Mouse (Mus musculus): ENCODE data around the gene Cel.

- no peak for TF ChIP-seq RCOR1 (conservative IDR thresholded peaks at IDR 0.05; ENCODE audit: low read depth, low read length)
- no peak for TF ChIP-seq TCF12 (IDR thresholded peaks at IDR 0.05; ENCODE audit: low read depth, low read length)
- TF ChIP-seq EP300 (IDR thresholded peaks at IDR 0.05; ENCODE audit: low read length) = no peak
- no peak for TF ChIP-seq CTCF (conservative IDR thresholded peaks at IDR 0.05 in 1 of 2, IDR thresholded peaks at IDR 0.05 in 1 of 2; ENCODE audit: low read depth in 2 of 2, low read length in 2 of 2)
- no peak for TF ChIP-seq JUND (conservative IDR thresholded peaks at IDR 0.05; ENCODE audit: low read depth, low read length)
- TF ChIP-seq POLR2A (IDR thresholded peaks at IDR 0.05; ENCODE audit: low read depth, low read length) = no peak
- no peak for TF ChIP-seq KAT2A (IDR thresholded peaks at IDR 0.05; ENCODE audit: insufficient replicate concordance, low read length)
- TF ChIP-seq MYC (IDR thresholded peaks at IDR 0.05; ENCODE audit: low read depth, low read length) = no peak
- TF ChIP-seq MAX (IDR thresholded peaks at IDR 0.05; ENCODE audit: low read length) = no peak
- TF ChIP-seq NRF1 (IDR thresholded peaks at IDR 0.05; ENCODE audit: low read depth, low read length) = no peak
- no peak for TF ChIP-seq POLR2AphosphoS2 (IDR thresholded peaks at IDR 0.05; ENCODE audit: low read depth, low read length)
- no peak for TF ChIP-seq NELFE (IDR thresholded peaks at IDR 0.05; ENCODE audit: low read depth, low read length)
Measured at GRCm38 (mm10) chr2:28522166-28522565, 41.0 kb downstream of the Cel start.

Measured in CH12.LX (cell line).